Mouse (Mus musculus) myocyte (in vitro differentiated cells): ENCODE results near the gene Rbm28.

Source experiments
- MYOD1 ChIP-seq, 3 experiments: IDR thresholded peaks; one replicate each; pipeline ENCODE4 v1.6.1; 2011; ENCODE audit warnings: control low read depth in 2 of 3, low read depth in 2 of 3, mild to moderate bottlenecking in 2 of 3, moderate library complexity in 1 of 3; ENCODE audit not compliant: insufficient read length in 2 of 3, control insufficient read depth in 1 of 3
- MYOG ChIP-seq, 3 experiments: IDR thresholded peaks; one replicate each; pipeline ENCODE4 v1.6.1; 2011; ENCODE audit warnings: control low read depth in 2 of 3, low read depth in 2 of 3, mild to moderate bottlenecking in 2 of 3; ENCODE audit not compliant: insufficient read length in 2 of 3, control insufficient read depth in 1 of 3, insufficient read depth in 1 of 3
- TCF12 ChIP-seq: IDR thresholded peaks from one replicate; pipeline ENCODE4 v1.6.1; 2011; ENCODE audit warnings: mild to moderate bottlenecking, control low read depth; ENCODE audit not compliant: poor library complexity, insufficient read depth, severe bottlenecking

- TF ChIP-seq MYOD1 (IDR thresholded peaks at IDR 0.05; ENCODE audit: control insufficient read depth in 1 of 3, insufficient read length in 2 of 3, low read depth in 2 of 3) (peak in 2 of 3 experiments; percentile 54 to 68), TCF12 (no peak), MYOG (IDR thresholded peaks at IDR 0.05; ENCODE audit: control insufficient read depth in 1 of 3, insufficient read depth in 1 of 3, insufficient read length in 2 of 3, low read depth in 2 of 3) (peak in 2 of 3 experiments; percentile 70 to 73)
Observed at GRCm38 (mm10) chr6:29117417-29118104, 47.2 kb downstream of the Rbm28 start.
